Mouse (Mus musculus): ENCODE results near the gene Rasa3. TPM values are rescaled to one million over a fixed set of nuclear protein-coding genes. Genes with fewer than 3 reads are reported as not detected.

Gene Rasa3
- polyA plus RNA-seq, 1 experiment = not detected

GRCm38 (mm10) chr8:13623038-13623750 lies 54.2 kb downstream of the Rasa3 start:
- TF ChIP-seq GATA1 (IDR thresholded peaks at IDR 0.05; ENCODE audit: low read length) = no peak

GRCm38 (mm10) chr8:13620226-13620920 lies 57.0 kb downstream of the Rasa3 start:
- TF ChIP-seq GATA1 (IDR thresholded peaks at IDR 0.05; ENCODE audit: low read length) = no peak

GRCm38 (mm10) chr8:13616831-13617505 lies 60.4 kb downstream of the Rasa3 start:
- TF ChIP-seq GATA1 (IDR thresholded peaks at IDR 0.05; ENCODE audit: low read length) = no peak

GRCm38 (mm10) chr8:13614924-13615391 lies 62.4 kb downstream of the Rasa3 start:
- TF ChIP-seq GATA1 (IDR thresholded peaks at IDR 0.05; ENCODE audit: low read length) = no peak

GRCm38 (mm10) chr8:13614136-13614535 lies 63.3 kb downstream of the Rasa3 start:
- TF ChIP-seq GATA1 (IDR thresholded peaks at IDR 0.05; ENCODE audit: low read length) = no peak

GRCm38 (mm10) chr8:13611702-13612101 lies 65.7 kb downstream of the Rasa3 start:
- TF ChIP-seq GATA1 (IDR thresholded peaks at IDR 0.05; ENCODE audit: low read length) = no peak

GRCm38 (mm10) chr8:13609971-13610370 lies 67.4 kb downstream of the Rasa3 start:
- no peak for TF ChIP-seq GATA1 (IDR thresholded peaks at IDR 0.05; ENCODE audit: low read length)

GRCm38 (mm10) chr8:13608946-13609345 lies 68.5 kb downstream of the Rasa3 start:
- TF ChIP-seq GATA1 (IDR thresholded peaks at IDR 0.05; ENCODE audit: low read length) = no peak

- no peak for TF ChIP-seq GATA1 (IDR thresholded peaks at IDR 0.05; ENCODE audit: low read length)
These were observed 71.4 kb downstream of the Rasa3 start for GRCm38 (mm10) chr8:13605920-13606480.

GRCm38 (mm10) chr8:13602621-13603020 lies 74.8 kb downstream of the Rasa3 start:
- TF ChIP-seq GATA1 (IDR thresholded peaks at IDR 0.05; ENCODE audit: low read length) = no peak

GRCm38 (mm10) chr8:13601166-13601565 lies 76.2 kb downstream of the Rasa3 start:
- no peak for TF ChIP-seq GATA1 (IDR thresholded peaks at IDR 0.05; ENCODE audit: low read length)

- no peak for TF ChIP-seq GATA1 (IDR thresholded peaks at IDR 0.05; ENCODE audit: low read length)
These were observed 76.7 kb downstream of the Rasa3 start for GRCm38 (mm10) chr8:13600716-13601115.

GRCm38 (mm10) chr8:13600204-13600603 lies 77.2 kb downstream of the Rasa3 start:
- TF ChIP-seq GATA1 (IDR thresholded peaks at IDR 0.05; ENCODE audit: low read length) = no peak

- TF ChIP-seq GATA1 (IDR thresholded peaks at IDR 0.05; ENCODE audit: low read length) = no peak
These were observed 79.6 kb downstream of the Rasa3 start for GRCm38 (mm10) chr8:13597777-13598176.

GRCm38 (mm10) chr8:13595861-13596260 lies 81.5 kb downstream of the Rasa3 start:
- no peak for TF ChIP-seq GATA1 (IDR thresholded peaks at IDR 0.05; ENCODE audit: low read length)

GRCm38 (mm10) chr8:13594884-13595323 lies 82.5 kb downstream of the Rasa3 start:
- no peak for TF ChIP-seq GATA1 (IDR thresholded peaks at IDR 0.05; ENCODE audit: low read length)

All from G1E-ER4 (cell line).